In the genomic region with DNA sequence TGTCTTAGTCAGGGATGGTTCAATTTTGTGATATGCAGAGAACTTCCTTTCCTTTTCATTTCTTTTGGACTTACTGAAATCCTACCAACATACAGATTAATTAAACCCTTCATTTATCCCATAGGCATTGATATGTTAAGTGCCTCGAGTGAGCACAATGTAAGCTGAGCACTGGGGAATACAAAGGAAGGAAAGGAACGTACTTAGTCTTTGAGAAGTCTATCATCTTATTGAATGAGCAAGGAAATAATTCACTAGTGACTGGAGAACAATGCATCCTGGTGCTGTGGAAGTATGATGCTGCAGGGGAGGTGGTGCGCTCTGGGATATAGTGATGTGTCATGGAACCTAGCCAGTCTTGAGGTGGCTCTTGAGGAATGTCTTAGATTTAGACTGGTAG, we compare ENCODE assay signal across 23 mouse cellular contexts.
DNase-seq lines count a peak whose midpoint lies in the region; ATAC-seq lines count a peak whose summit lies in the region.
"Had no signal": no experiment of that assay in that cellular context is flagged by ENCODE, and none has a peak within 500 bp of the region (broad histone marks: within the 10 kb centered on the region; RNA-seq: fewer than 3 reads in every experiment).

No protein-coding gene starts in this region.

- WGBS in hindbrain, embryonic 11.5 days, result 34% methylated on average over 3 of the region's 3 CpGs
- WGBS in hindbrain, embryonic 13.5 days, result 20% methylated on average over 3 of the region's 3 CpGs
- 36% methylated on average over 3 of the region's 3 CpGs for WGBS in neural tube, embryonic 11.5 days

- H3K4me1 ChIP-seq in hindbrain, embryonic 11.5 days (replicated peaks; ENCODE audit: control insufficient read depth, insufficient read depth, low read length), result no peaks in the 10 kb centered on the region
- H3K4me1 ChIP-seq in hindbrain, embryonic 13.5 days (replicated peaks), result peaks cover 34% of the 10 kb centered on the region
- peaks cover 12% of the 10 kb centered on the region for H3K4me1 ChIP-seq in neural tube, embryonic 11.5 days (ENCODE audit: control insufficient read depth, insufficient read depth, low read length)
- H3K4me1 ChIP-seq: liver, embryonic 15.5 days had no signal

- H3K36me3 ChIP-seq in hindbrain, embryonic 11.5 days (ENCODE audit: control insufficient read depth, insufficient read depth, low read length), result no peaks in the 10 kb centered on the region
- no peaks in the 10 kb centered on the region for H3K36me3 ChIP-seq in hindbrain, embryonic 13.5 days
- no peaks in the 10 kb centered on the region for H3K36me3 ChIP-seq in neural tube, embryonic 11.5 days (ENCODE audit: control insufficient read depth, insufficient read depth, low read length)
- H3K36me3 ChIP-seq: G1E; heart, embryonic 12.5 days; kidney, embryonic 15.5 days; limb, embryonic 12.5 days; liver, embryonic 15.5 days; neural tube, embryonic 13.5 days had no signal

- no peak overlapping the region for H3K9ac ChIP-seq in hindbrain, embryonic 11.5 days (ENCODE audit: low read depth, low read length)
- no peak overlapping the region for H3K9ac ChIP-seq in hindbrain, embryonic 13.5 days
- no peak overlapping the region for H3K9ac ChIP-seq in neural tube, embryonic 11.5 days (ENCODE audit: low read length)
- H3K9ac ChIP-seq: heart, embryonic 12.5 days; kidney, embryonic 15.5 days; limb, embryonic 12.5 days; liver, embryonic 15.5 days; lung, embryonic 14.5 days; neural tube, embryonic 13.5 days had no signal

- H3K27ac ChIP-seq in hindbrain, embryonic 11.5 days (ENCODE audit: low read depth, low read length), result peak overlapping the region; percentile 27; the same call in 1 of the 2 replicates
- no peak overlapping the region; the same call in 1 of the 2 replicates for H3K27ac ChIP-seq in hindbrain, embryonic 13.5 days
- no peak overlapping the region; the same call in 1 of the 2 replicates for H3K27ac ChIP-seq in neural tube, embryonic 11.5 days (ENCODE audit: low read depth, low read length)
- H3K27ac ChIP-seq: heart, adult 2 months; kidney, embryonic 15.5 days; limb, embryonic 12.5 days; liver, embryonic 15.5 days had no signal

- no peak overlapping the region for H3K4me3 ChIP-seq in hindbrain, embryonic 11.5 days (ENCODE audit: low read depth, low read length)
- H3K4me3 ChIP-seq in hindbrain, embryonic 13.5 days, result no peak overlapping the region
- no peak overlapping the region for H3K4me3 ChIP-seq in neural tube, embryonic 11.5 days (ENCODE audit: low read depth, low read length)
- H3K4me3 ChIP-seq: heart, adult 2 months; heart, embryonic 12.5 days; kidney, embryonic 15.5 days; limb, embryonic 12.5 days; liver, embryonic 15.5 days; neural tube, embryonic 13.5 days had no signal

- DNase-seq in embryo, embryonic 10.5 days (ENCODE audit: low spot score), result peak; percentile 41
- DNase-seq in embryo, embryonic 9.5 days (ENCODE audit: extremely low spot score), result no peak
- no peak for DNase-seq in hindbrain, embryonic 11.5 days (ENCODE audit: low spot score)
- no peak for DNase-seq in neural tube, embryonic 11.5 days (ENCODE audit: low spot score)
- no peak for DNase-seq in neural tube, embryonic 10.5 days (ENCODE audit: extremely low spot score, low spot score)
- DNase-seq in cerebellum, adult 9-10 months, result no peak
- DNase-seq: adrenal gland, postnatal 10 days; cerebellum, adult 11 months; cerebellum, adult 9-11 months; heart, adult 2 months; heart, postnatal 4 days; kidney, adult 18-20 months; kidney, postnatal 25 days; lung, embryonic 14.5 days; lung, postnatal 14 days; thymus, postnatal 4 days had no signal

- H3K4me2 ChIP-seq in hindbrain, embryonic 11.5 days (replicated peaks; ENCODE audit: low read depth, low read length), result no peak overlapping the region
- H3K4me2 ChIP-seq in hindbrain, embryonic 13.5 days, result no peak overlapping the region
- H3K4me2 ChIP-seq in neural tube, embryonic 11.5 days (ENCODE audit: low read depth), result no peak overlapping the region
- H3K4me2 ChIP-seq: heart, embryonic 12.5 days; kidney, embryonic 15.5 days; limb, embryonic 12.5 days; liver, embryonic 15.5 days; lung, embryonic 14.5 days; neural tube, embryonic 13.5 days had no signal

- H3K27me3 ChIP-seq in hindbrain, embryonic 11.5 days (ENCODE audit: control insufficient read depth, insufficient read depth, low read length), result no peaks in the 10 kb centered on the region
- H3K27me3 ChIP-seq in hindbrain, embryonic 13.5 days, result no peaks in the 10 kb centered on the region
- H3K27me3 ChIP-seq in neural tube, embryonic 11.5 days (ENCODE audit: control insufficient read depth, insufficient read depth, low read length), result no peaks in the 10 kb centered on the region
- H3K27me3 ChIP-seq: heart, embryonic 12.5 days; kidney, embryonic 15.5 days; limb, embryonic 12.5 days; liver, embryonic 15.5 days; neural tube, embryonic 13.5 days had no signal

- ATAC-seq in hindbrain, embryonic 11.5 days (ENCODE audit: low FRiP score), result peak; percentile 12; the same call in 1 of the 2 replicates
- ATAC-seq in hindbrain, embryonic 13.5 days (ENCODE audit: low FRiP score), result no peak
- peak; percentile 57; the same call in 1 of the 2 replicates for ATAC-seq in neural tube, embryonic 11.5 days (ENCODE audit: insufficient read depth, low FRiP score, low TSS enrichment)

- H3K9me3 ChIP-seq in hindbrain, embryonic 11.5 days (ENCODE audit: control insufficient read depth, low read length), result no peaks in the 10 kb centered on the region
- no peaks in the 10 kb centered on the region for H3K9me3 ChIP-seq in hindbrain, embryonic 13.5 days
- no peaks in the 10 kb centered on the region for H3K9me3 ChIP-seq in neural tube, embryonic 11.5 days (ENCODE audit: control insufficient read depth, low read length)
- H3K9me3 ChIP-seq: G1E; heart, embryonic 12.5 days; kidney, embryonic 15.5 days; limb, embryonic 12.5 days; liver, embryonic 15.5 days; neural tube, embryonic 13.5 days had no signal
